Mouse (Mus musculus): Measurements from ENCODE around the gene Lnpk.

Lnpk gene

DNA sequence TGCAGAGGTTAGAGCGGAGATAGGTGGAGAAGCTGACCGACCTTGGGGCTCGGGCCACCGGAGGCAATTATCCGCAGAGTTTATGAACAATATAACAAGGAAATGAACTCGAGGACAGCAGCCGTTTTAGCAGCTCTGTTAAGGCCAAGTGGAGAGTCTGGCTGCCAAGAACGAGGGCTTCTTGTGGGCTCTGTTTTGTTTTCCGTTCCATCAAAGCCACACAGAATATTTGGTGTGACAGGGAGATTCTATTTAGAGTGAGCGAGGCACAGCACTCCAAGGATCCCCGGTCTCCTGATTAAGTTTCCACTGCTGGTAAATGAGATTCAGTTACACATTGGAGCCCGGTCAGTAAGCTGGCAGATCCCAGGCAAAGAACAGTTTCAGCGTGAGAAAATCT is 87.8 kb downstream of the Lnpk start:
- DNase-seq (ENCODE audit: low read depth in 1 of 2, low spot score in 2 of 2): no peak

- no peak for DNase-seq (ENCODE audit: low read depth in 1 of 2, low spot score in 2 of 2)
Measured at GRCm38 (mm10) chr2:74490186-74490585, 89.0 kb downstream of the Lnpk start.

DNA sequence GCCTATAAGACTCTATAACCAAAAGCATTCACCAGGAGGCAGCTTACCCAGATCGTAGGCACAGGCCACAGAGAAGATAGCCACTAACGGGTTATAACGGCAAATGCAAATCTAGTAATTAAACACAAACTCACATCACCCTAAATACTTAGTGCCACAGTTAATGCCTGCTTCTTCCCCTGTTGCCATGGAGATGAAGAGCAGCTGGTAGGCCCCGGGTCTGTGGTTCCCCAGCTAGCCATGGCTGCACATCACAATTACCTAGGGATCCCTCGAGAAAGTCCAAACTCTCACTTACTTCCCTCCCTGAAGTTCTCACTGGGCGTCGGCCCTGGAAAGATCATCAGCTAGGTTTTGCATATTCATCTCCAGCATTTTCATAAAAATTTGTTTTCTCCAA is 90.8 kb downstream of the Lnpk start:
- DNase-seq (ENCODE audit: low read depth in 1 of 2, low spot score in 2 of 2): no peak

- no peak for DNase-seq (ENCODE audit: low read depth in 1 of 2, low spot score in 2 of 2)
Measured at GRCm38 (mm10) chr2:74482651-74483050, 96.6 kb downstream of the Lnpk start.

- no peak for DNase-seq (ENCODE audit: low read depth in 1 of 2, low spot score in 2 of 2)
Measured at GRCm38 (mm10) chr2:74482086-74482485, 97.1 kb downstream of the Lnpk start.
